Mouse (Mus musculus) neural tube, embryonic 12.5 days (tissue): ENCODE measurements at regions not wholly inside any gene's neighbourhood (a gene's known extent, or its start where the extent isn't known, plus 50 kb on each side); places are given as distances from the start of the nearest gene placed in this dataset.

Experiments used
- ATAC-seq: fragments of 200-750 bp; cut with Nextera tagmentation; 2 replicates; pipeline ENCODE4 v1.8.0; 2017; ENCODE audit warnings: low read depth, mild to moderate bottlenecking, moderate TSS enrichment, moderate library complexity; ENCODE audit not compliant: low FRiP score
- H3K27ac ChIP-seq: fragments of 300-500 bp; sonication (generic); 2 replicates; pipeline ENCODE4 v1.5.1; 2016
- H3K27me3 ChIP-seq: fragments of 300-500 bp; sonication (generic); replicated peaks from 2 replicates; pipeline ENCODE4 v1.6.1; 2016; ENCODE audit warnings: mild to moderate bottlenecking
- H3K36me3 ChIP-seq: fragments of 300-500 bp; sonication (generic); 2 replicates; pipeline ENCODE4 v1.6.1; 2016; ENCODE audit warnings: mild to moderate bottlenecking
- H3K4me1 ChIP-seq: fragments of 300-500 bp; sonication (generic); 2 replicates; pipeline ENCODE4 v1.6.1; 2016
- H3K4me2 ChIP-seq: fragments of 300-500 bp; sonication (generic); replicated peaks from 2 replicates; pipeline ENCODE4 v1.6.1; 2016; ENCODE audit warnings: mild to moderate bottlenecking
- H3K4me3 ChIP-seq: fragments of 300-500 bp; sonication (generic); 2 replicates; pipeline ENCODE4 v1.5.1; 2016
- H3K9ac ChIP-seq: fragments of 300-500 bp; sonication (generic); 2 replicates; pipeline ENCODE4 v1.6.1; 2016; ENCODE audit warnings: mild to moderate bottlenecking
- H3K9me3 ChIP-seq: fragments of 300-500 bp; sonication (generic); 2 replicates; pipeline ENCODE4 v1.6.1; 2016; ENCODE audit warnings: mild to moderate bottlenecking
- WGBS: fragments of 180-500 bp; shearing (Covaris S2); methylation state at CpG from one replicate; pipeline ENCODE4 v1.1.7; 2016; 5-methylcytosine and 5-hydroxymethylcytosine counted together

DNA sequence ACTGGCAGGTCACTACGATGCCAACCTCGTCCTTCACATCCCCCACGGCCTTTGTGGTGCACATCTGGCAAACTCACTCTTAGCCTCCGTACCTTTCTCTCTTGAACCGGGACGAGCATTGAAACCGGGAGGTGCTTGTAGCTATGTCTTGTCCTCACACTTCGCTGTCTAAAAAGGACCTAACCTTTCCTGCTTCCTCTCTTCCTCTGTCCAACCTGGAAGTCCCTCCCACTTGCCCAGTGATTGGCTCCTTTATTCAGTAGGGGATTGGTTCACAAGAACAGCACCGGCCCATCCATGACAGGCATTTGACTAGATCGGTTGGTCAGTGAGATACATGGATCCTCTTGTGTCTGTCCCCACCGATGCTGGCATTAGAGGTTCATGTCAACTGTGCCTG, 93.8 kb upstream of the Psmd7 start:
- no peak overlapping the region for H3K9ac ChIP-seq
- no peaks in the 10 kb centered on the region for H3K27me3 ChIP-seq
- no peaks in the 10 kb centered on the region for H3K9me3 ChIP-seq
- H3K4me2 ChIP-seq, result no peak overlapping the region
- no peak for ATAC-seq
- WGBS, result 91% methylated on average over 11 of the region's 11 CpGs
- no peak overlapping the region for H3K4me3 ChIP-seq
- no peak overlapping the region for H3K27ac ChIP-seq
- no peaks in the 10 kb centered on the region for H3K36me3 ChIP-seq
- no peaks in the 10 kb centered on the region for H3K4me1 ChIP-seq

DNA sequence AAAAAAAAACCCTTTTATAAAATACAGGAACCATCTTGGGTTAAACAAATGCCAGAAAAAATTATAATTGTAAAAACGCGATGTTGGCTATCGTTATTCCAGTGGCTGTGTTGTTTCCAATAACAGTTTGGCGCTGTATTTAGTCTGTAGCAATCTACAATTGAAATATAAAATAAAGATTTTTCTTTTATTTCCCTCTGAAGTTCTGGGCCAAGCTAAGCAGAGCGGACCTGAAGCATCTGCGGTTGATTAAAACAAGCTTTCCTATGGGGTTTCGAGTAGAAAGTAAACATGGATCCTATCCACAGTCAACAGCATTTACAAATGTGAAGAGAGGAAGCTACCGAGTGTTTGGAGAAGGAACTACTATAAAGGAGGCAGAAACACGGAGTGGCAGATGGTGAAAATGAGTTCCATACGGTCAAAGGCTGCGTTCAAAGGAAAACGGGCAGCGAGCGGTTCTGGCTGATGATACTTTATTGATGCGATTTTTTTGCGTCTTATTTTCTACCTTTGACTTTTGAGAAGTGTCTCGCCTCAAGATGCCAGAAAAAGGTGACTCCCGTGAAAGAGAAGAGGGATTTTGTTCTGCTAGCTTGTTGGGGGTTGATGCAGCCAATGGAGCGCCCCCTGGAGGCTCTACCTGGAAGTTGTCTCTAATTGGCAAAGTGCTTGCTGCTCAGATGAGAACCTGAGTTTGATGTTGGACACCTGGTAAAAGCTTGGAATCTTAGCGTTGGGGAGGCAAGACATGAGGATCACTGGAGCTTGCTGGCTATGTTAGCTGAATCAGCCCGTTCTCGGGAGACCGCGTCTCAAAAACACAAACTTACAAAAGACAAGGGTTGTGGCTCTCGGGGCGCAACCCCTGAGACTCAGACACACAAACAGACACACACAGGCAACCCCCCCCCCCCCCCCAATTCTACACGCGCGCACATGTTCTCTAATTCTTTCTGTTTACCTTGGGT, 96.7 kb upstream of the Psmd7 start:
- H3K27me3 ChIP-seq, result no peaks in the 10 kb centered on the region
- no peak overlapping the region for H3K4me2 ChIP-seq
- H3K4me1 ChIP-seq, result no peaks in the 10 kb centered on the region
- H3K27ac ChIP-seq, result no peak overlapping the region
- no peak overlapping the region for H3K9ac ChIP-seq
- no peak overlapping the region for H3K4me3 ChIP-seq
- no peaks in the 10 kb centered on the region for H3K9me3 ChIP-seq
- 68% methylated on average over 29 of the region's 29 CpGs for WGBS
- no peak for ATAC-seq
- H3K36me3 ChIP-seq, result no peaks in the 10 kb centered on the region

DNA sequence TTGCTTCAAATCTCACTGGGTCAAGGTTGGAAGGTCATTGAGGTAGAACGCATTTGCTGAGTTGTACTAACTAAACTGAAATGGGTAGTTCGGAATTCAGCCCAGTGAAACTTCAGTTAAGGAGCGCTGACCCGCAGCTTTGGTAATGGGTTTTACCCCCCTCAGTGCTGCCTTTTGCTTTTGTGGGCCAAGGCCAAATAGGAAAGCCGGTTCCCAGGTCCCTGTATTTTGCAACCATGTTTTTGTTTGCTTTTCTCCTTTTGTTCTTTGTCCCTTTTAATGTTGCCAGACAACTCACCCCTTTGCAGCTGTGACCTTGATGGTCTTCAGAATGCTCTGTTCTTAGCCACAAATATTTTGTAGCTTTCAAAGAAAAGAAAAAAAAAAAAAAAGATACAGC, 98.7 kb upstream of the Psmd7 start:
- Histone ChIP-seq H3K27me3 (no peaks in the 10 kb centered on the region), H3K4me2 (no peak overlapping the region), H3K9ac (no peak overlapping the region), H3K27ac (no peak overlapping the region), H3K36me3 (no peaks in the 10 kb centered on the region), H3K4me3 (no peak overlapping the region), H3K4me1 (no peaks in the 10 kb centered on the region), H3K9me3 (no peaks in the 10 kb centered on the region)
- 62% methylated on average over 5 of the region's 5 CpGs for WGBS
- ATAC-seq, result no peak

DNA sequence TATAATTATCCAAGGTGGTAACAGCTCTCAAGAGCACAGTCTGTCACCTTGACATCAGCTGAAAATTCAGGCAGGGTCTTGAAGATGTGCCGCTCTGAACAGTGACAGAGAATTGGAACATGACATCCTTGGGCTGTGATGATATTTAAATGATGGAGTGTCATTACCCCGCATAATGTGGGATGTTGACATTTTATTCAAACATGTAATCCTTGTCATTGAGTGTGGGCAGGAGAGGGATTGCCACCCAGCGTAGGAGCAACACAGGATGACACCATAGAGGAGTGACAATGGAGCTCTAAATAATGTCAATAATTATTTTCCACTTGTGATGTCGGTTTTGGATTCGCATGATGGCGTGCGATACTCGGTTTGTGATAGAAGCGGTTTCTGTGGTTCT, 99.3 kb upstream of the Psmd7 start:
- no peak for ATAC-seq
- Histone ChIP-seq H3K36me3 (no peaks in the 10 kb centered on the region), H3K27ac (no peak overlapping the region), H3K4me2 (no peak overlapping the region), H3K4me1 (no peaks in the 10 kb centered on the region), H3K9me3 (no peaks in the 10 kb centered on the region), H3K27me3 (no peaks in the 10 kb centered on the region), H3K9ac (no peak overlapping the region), H3K4me3 (no peak overlapping the region)
- WGBS, result 88% methylated on average over 9 of the region's 9 CpGs

- Histone ChIP-seq H3K4me3 (no peak overlapping the region), H3K27ac (no peak overlapping the region), H3K9ac (no peak overlapping the region), H3K9me3 (no peaks in the 10 kb centered on the region), H3K4me2 (no peak overlapping the region), H3K4me1 (no peaks in the 10 kb centered on the region), H3K36me3 (no peaks in the 10 kb centered on the region), H3K27me3 (no peaks in the 10 kb centered on the region)
- no peak for ATAC-seq
- 88% methylated on average over 10 of the region's 10 CpGs for WGBS
Measured at GRCm38 (mm10) chr8:107689020-107689419, 100.8 kb upstream of the Psmd7 start.

- no peaks in the 10 kb centered on the region for H3K4me1 ChIP-seq
- H3K4me3 ChIP-seq, result no peak overlapping the region
- ATAC-seq, result no peak
- no peak overlapping the region for H3K9ac ChIP-seq
- H3K4me2 ChIP-seq, result no peak overlapping the region
- no peaks in the 10 kb centered on the region for H3K9me3 ChIP-seq
- no peaks in the 10 kb centered on the region for H3K27me3 ChIP-seq
- 80% methylated on average over 4 of the region's 4 CpGs for WGBS
- H3K36me3 ChIP-seq, result no peaks in the 10 kb centered on the region
- no peak overlapping the region for H3K27ac ChIP-seq
Measured at GRCm38 (mm10) chr8:107691251-107691650, 103.0 kb upstream of the Psmd7 start.

GRCm38 (mm10) chr8:107696384-107697346, 108.4 kb upstream of the Psmd7 start:
- peaks cover 18% of the 10 kb centered on the region; the same call in 1 of the 2 replicates for H3K4me1 ChIP-seq
- no peak overlapping the region for H3K4me2 ChIP-seq
- no peak for ATAC-seq
- no peaks in the 10 kb centered on the region for H3K9me3 ChIP-seq
- no peaks in the 10 kb centered on the region for H3K27me3 ChIP-seq
- H3K36me3 ChIP-seq, result no peaks in the 10 kb centered on the region
- WGBS, result 80% methylated on average over 20 of the region's 20 CpGs
- H3K9ac ChIP-seq, result no peak overlapping the region
- H3K27ac ChIP-seq, result no peak overlapping the region
- H3K4me3 ChIP-seq, result no peak overlapping the region

GRCm38 (mm10) chr8:107699307-107699706, 111.0 kb upstream of the Psmd7 start:
- 37% methylated on average over 7 of the region's 7 CpGs for WGBS
- H3K27ac ChIP-seq, result no peak overlapping the region
- no peaks in the 10 kb centered on the region for H3K27me3 ChIP-seq
- H3K4me3 ChIP-seq, result no peak overlapping the region
- ATAC-seq, result no peak
- no peaks in the 10 kb centered on the region for H3K9me3 ChIP-seq
- no peak overlapping the region for H3K4me2 ChIP-seq
- peaks cover 18% of the 10 kb centered on the region; the same call in 1 of the 2 replicates for H3K4me1 ChIP-seq
- H3K36me3 ChIP-seq, result no peaks in the 10 kb centered on the region
- H3K9ac ChIP-seq, result no peak overlapping the region

- H3K27ac ChIP-seq, result no peak overlapping the region
- H3K9ac ChIP-seq, result no peak overlapping the region
- no peak overlapping the region for H3K4me3 ChIP-seq
- peaks cover 18% of the 10 kb centered on the region; the same call in 1 of the 2 replicates for H3K4me1 ChIP-seq
- no peak for ATAC-seq
- WGBS, result 57% methylated on average over 3 of the region's 3 CpGs
- no peaks in the 10 kb centered on the region for H3K9me3 ChIP-seq
- no peaks in the 10 kb centered on the region for H3K27me3 ChIP-seq
- no peaks in the 10 kb centered on the region for H3K36me3 ChIP-seq
- H3K4me2 ChIP-seq, result no peak overlapping the region
Measured at GRCm38 (mm10) chr8:107699759-107700158, 111.5 kb upstream of the Psmd7 start.

DNA sequence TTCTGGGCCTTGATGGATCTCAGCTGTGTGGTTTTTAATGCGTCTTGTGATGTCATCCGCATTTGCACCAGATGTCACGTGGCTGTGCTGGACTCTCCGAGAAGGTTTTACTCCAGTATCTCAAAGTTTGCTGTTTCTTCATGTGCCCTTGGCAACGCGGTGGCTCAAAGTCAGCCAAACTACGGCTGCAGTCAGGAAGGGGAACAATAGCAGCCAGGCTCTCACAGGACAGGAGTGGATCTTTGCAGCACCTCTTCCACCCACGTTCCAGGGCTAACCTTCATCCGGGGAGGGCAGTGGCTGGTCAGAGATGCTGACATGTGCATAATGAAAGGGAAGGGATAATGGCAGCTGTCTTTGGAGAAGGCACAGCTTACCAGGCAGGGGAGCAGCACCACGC, 127.6 kb upstream of the Psmd7 start:
- Histone ChIP-seq H3K27ac (no peak overlapping the region), H3K27me3 (no peaks in the 10 kb centered on the region), H3K4me3 (no peak overlapping the region), H3K9me3 (no peaks in the 10 kb centered on the region), H3K4me1 (no peaks in the 10 kb centered on the region), H3K4me2 (no peak overlapping the region), H3K36me3 (no peaks in the 10 kb centered on the region), H3K9ac (no peak overlapping the region)
- 89% methylated on average over 10 of the region's 10 CpGs for WGBS
- ATAC-seq, result no peak

DNA sequence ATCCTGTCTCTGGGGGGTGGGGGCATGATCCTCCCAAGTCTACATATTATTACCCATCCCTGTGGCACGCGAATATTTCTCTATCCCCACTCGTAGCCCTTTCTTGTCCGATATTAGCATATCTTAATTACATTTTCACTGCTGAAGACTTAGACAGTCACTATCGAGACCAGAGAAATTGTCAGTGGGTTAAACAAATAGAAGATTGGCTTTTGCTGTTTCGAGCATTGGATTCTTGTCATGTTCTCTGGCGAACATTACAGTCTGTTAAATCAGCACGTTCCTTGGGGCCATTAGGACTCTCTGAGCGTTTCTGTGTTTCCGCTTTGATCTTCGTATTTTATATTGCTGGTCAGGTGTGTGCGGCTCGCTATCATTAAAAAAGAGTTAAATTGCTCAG, 129.6 kb upstream of the Psmd7 start:
- no peak for ATAC-seq
- no peak overlapping the region for H3K9ac ChIP-seq
- H3K4me2 ChIP-seq, result no peak overlapping the region
- WGBS, result 88% methylated on average over 13 of the region's 13 CpGs
- H3K27ac ChIP-seq, result no peak overlapping the region
- no peaks in the 10 kb centered on the region for H3K36me3 ChIP-seq
- H3K4me3 ChIP-seq, result no peak overlapping the region
- no peaks in the 10 kb centered on the region for H3K9me3 ChIP-seq
- H3K4me1 ChIP-seq, result no peaks in the 10 kb centered on the region
- no peaks in the 10 kb centered on the region for H3K27me3 ChIP-seq

DNA sequence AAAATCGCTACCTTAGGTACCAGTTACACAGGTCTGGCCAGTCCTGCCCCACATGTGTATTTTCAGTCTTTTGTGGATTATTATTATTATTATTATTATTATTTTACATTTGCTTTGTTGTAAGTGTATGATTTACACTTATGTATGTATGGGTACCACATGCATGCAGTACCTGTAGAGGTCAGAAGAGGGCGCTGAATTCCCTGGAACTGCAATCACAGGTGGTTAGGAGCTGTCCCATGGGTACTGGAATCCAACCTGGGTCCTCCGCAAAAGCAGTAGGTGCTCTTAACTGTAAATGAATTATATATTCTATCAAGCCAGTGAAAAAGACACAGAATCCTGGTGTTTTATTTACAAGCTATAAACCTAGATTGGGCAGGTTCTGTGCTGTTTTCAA, 131.4 kb upstream of the Psmd7 start:
- no peak overlapping the region for H3K9ac ChIP-seq
- H3K4me2 ChIP-seq, result no peak overlapping the region
- H3K9me3 ChIP-seq, result no peaks in the 10 kb centered on the region
- no peaks in the 10 kb centered on the region for H3K36me3 ChIP-seq
- H3K27ac ChIP-seq, result no peak overlapping the region
- H3K27me3 ChIP-seq, result no peaks in the 10 kb centered on the region
- no peak for ATAC-seq
- no peaks in the 10 kb centered on the region for H3K4me1 ChIP-seq
- 63% methylated on average over 3 of the region's 3 CpGs for WGBS
- H3K4me3 ChIP-seq, result no peak overlapping the region
